Mouse (Mus musculus) splenic B cell, adult 2 months (primary cell): Measurements from ENCODE around the gene Capns1.
A peak's percentile ranks its signal among the peaks of the same experiment; 100 is the strongest.
"Not testable (repeated sequence)": the region's sequence is repeated elsewhere in the genome, so short reads cannot be mapped to it uniquely, and the experiment has no call there.

Experiments
- DNase-seq: peaks from one replicate; pipeline ENCODE4 v3.0.0-alpha.2; 2011; ENCODE audit warnings: low read depth, low spot score
- H3K27me3 ChIP-seq: 2 replicates; pipeline ENCODE4 v1.6.1; 2012; ENCODE audit warnings: mild to moderate bottlenecking, low read length, moderate library complexity, mixed read lengths; ENCODE audit not compliant: control insufficient read depth, poor library complexity, insufficient read depth, severe bottlenecking
- H3K36me3 ChIP-seq: 2 replicates; pipeline ENCODE4 v1.6.1; 2012; ENCODE audit warnings: mild to moderate bottlenecking, low read length, moderate library complexity, mixed read lengths; ENCODE audit not compliant: control insufficient read depth, poor library complexity, insufficient read depth, severe bottlenecking

Gene Capns1

GRCm38 (mm10) chr7:30194101-30194831 lies 4.3 kb downstream of the Capns1 start:
- no peaks in the 10 kb centered on the region for H3K36me3 ChIP-seq
- no peaks in the 10 kb centered on the region for H3K27me3 ChIP-seq
- peak; percentile 48 for DNase-seq

GRCm38 (mm10) chr7:30193581-30194100 lies 5.0 kb downstream of the Capns1 start:
- Histone ChIP-seq H3K27me3 (no peaks in the 10 kb centered on the region), H3K36me3 (no peaks in the 10 kb centered on the region; the same call in 1 of the 2 replicates)
- peak; percentile 79 for DNase-seq

- no peaks in the 10 kb centered on the region; the same call in 1 of the 2 replicates for H3K36me3 ChIP-seq
- no peaks in the 10 kb centered on the region for H3K27me3 ChIP-seq
- no peak for DNase-seq
Measured at GRCm38 (mm10) chr7:30193013-30193412, 5.6 kb downstream of the Capns1 start.

- no peak for DNase-seq
- Histone ChIP-seq H3K36me3 (no peaks in the 10 kb centered on the region; the same call in 1 of the 2 replicates), H3K27me3 (no peaks in the 10 kb centered on the region)
Measured at GRCm38 (mm10) chr7:30192088-30192487, 6.5 kb downstream of the Capns1 start.

GRCm38 (mm10) chr7:30189116-30189491 lies 9.5 kb downstream of the Capns1 start:
- no peaks in the 10 kb centered on the region for H3K27me3 ChIP-seq
- no peaks in the 10 kb centered on the region; the same call in 1 of the 2 replicates for H3K36me3 ChIP-seq
- DNase-seq = no peak

- no peaks in the 10 kb centered on the region; the same call in 1 of the 2 replicates for H3K36me3 ChIP-seq
- H3K27me3 ChIP-seq = no peaks in the 10 kb centered on the region
- DNase-seq = no peak
Measured at GRCm38 (mm10) chr7:30188344-30189115, 10.1 kb downstream of the Capns1 start.

GRCm38 (mm10) chr7:30184641-30185348 lies 13.8 kb downstream of the Capns1 start:
- no peaks in the 10 kb centered on the region; the same call in 1 of the 2 replicates for H3K36me3 ChIP-seq
- DNase-seq = no peak
- no peaks in the 10 kb centered on the region for H3K27me3 ChIP-seq

- DNase-seq = peak; percentile 86
- Histone ChIP-seq H3K27me3 (no peaks in the 10 kb centered on the region), H3K36me3 (no peaks in the 10 kb centered on the region; the same call in 1 of the 2 replicates)
Measured at GRCm38 (mm10) chr7:30183879-30184289, 14.7 kb downstream of the Capns1 start, which contains the start of gene Cox7a1. Gene Cox7a1, plus strand, starts transcription at chr7:30184144.

- not testable (repeated sequence) for DNase-seq, H3K27me3 ChIP-seq, H3K36me3 ChIP-seq
Measured at GRCm38 (mm10) chr7:30183189-30183588, 15.4 kb downstream of the Capns1 start.

- H3K36me3 ChIP-seq, H3K27me3 ChIP-seq, DNase-seq: not testable (repeated sequence)
Measured at GRCm38 (mm10) chr7:30181929-30182328, 16.7 kb downstream of the Capns1 start.

GRCm38 (mm10) chr7:30181308-30181707 lies 17.3 kb downstream of the Capns1 start:
- Histone ChIP-seq H3K27me3 (no peaks in the 10 kb centered on the region), H3K36me3 (peaks cover 3% of the 10 kb centered on the region; the same call in 1 of the 2 replicates)
- peak; percentile 89 for DNase-seq

GRCm38 (mm10) chr7:30178256-30178655 lies 20.4 kb downstream of the Capns1 start:
- Histone ChIP-seq H3K36me3 (peaks cover 3% of the 10 kb centered on the region), H3K27me3 (no peaks in the 10 kb centered on the region)
- DNase-seq = no peak

- no peak for DNase-seq
- Histone ChIP-seq H3K27me3 (no peaks in the 10 kb centered on the region), H3K36me3 (peaks cover 3% of the 10 kb centered on the region)
Measured at GRCm38 (mm10) chr7:30176474-30176873, 22.1 kb downstream of the Capns1 start.

- DNase-seq = no peak
- no peaks in the 10 kb centered on the region for H3K36me3 ChIP-seq
Measured at GRCm38 (mm10) chr7:30170283-30170951, 28.2 kb downstream of the Capns1 start.

More at GRCm38 (mm10) chr7:30170283-30170951, 28.2 kb downstream of the Capns1 start:
- no peaks in the 10 kb centered on the region for H3K27me3 ChIP-seq
